Mouse (Mus musculus) left cerebral cortex, postnatal 10 days (tissue): ENCODE data around the gene Ggps1. TPM values are rescaled to one million over a fixed set of nuclear protein-coding genes. Genes with fewer than 3 reads are reported as not detected.

Experiments
- DNase-seq, 2 experiments: peaks; one replicate each; pipeline ENCODE4 v3.0.0; 2021 to 2022; ENCODE audit warnings: low spot score in 2 of 2, mixed read lengths in 1 of 2; ENCODE audit errors: extremely low spot score in 1 of 2
- intact Hi-C: fragments of 180-260 bp; cut with DNase I; formaldehyde crosslinking; loops from one replicate; pipeline ENCODE4 v1.15.1; 2025
- total RNA-seq, 2 experiments: library from RNA; stranded (reverse); gene quantifications; 2 replicates each; pipeline ENCODE4 v1.2.3; 2021

The Ggps1 gene
- 10 to 100 TPM; 55.6 to 65.0 TPM for total RNA-seq

GRCm38 (mm10) chr13:14063013-14063941 is at the start of gene Ggps1, which contains the start of gene Arid4b:
Gene Ggps1, minus strand, starts transcription at chr13:14063488.
Gene Arid4b, plus strand, starts transcription at chr13:14063232.
- DNase-seq: peak; percentile 97 to 98
- intact Hi-C loops: loop anchor here (10.0 kb wide), 1 partner anchor 552 kb away; the partner anchor contains the start of genes Mrpl32 and Psma2

- DNase-seq: no peak
- intact Hi-C loops: no loop called here
Observed at GRCm38 (mm10) chr13:14111146-14111545, 47.9 kb upstream of the Ggps1 start.

GRCm38 (mm10) chr13:14110154-14110873 is 47.0 kb upstream of the Ggps1 start:
- intact Hi-C loops: no loop called here
- no peak for DNase-seq

- intact Hi-C loops: no loop called here
- no peak for DNase-seq
Observed at GRCm38 (mm10) chr13:14103026-14103425, 39.7 kb upstream of the Ggps1 start.

- no peak for DNase-seq
- intact Hi-C loops: no loop called here
Observed at GRCm38 (mm10) chr13:14088669-14089068, 25.4 kb upstream of the Ggps1 start.

GRCm38 (mm10) chr13:14075326-14075725 is 12.0 kb upstream of the Ggps1 start:
- intact Hi-C loops: no loop called here
- no peak for DNase-seq

- DNase-seq: no peak
- intact Hi-C loops: no loop called here
Observed at GRCm38 (mm10) chr13:14074371-14074770, 11.1 kb upstream of the Ggps1 start.

- DNase-seq: no peak
- intact Hi-C loops: loop anchor here (10.0 kb wide), 1 partner anchor 546 kb away; the partner anchor contains the start of genes Mrpl32 and Psma2
Observed at GRCm38 (mm10) chr13:14069291-14069690, 6.0 kb upstream of the Ggps1 start.

GRCm38 (mm10) chr13:14068035-14068434 is 4.7 kb upstream of the Ggps1 start:
- intact Hi-C loops: loop anchor here (10.0 kb wide), 1 partner anchor 547 kb away; the partner anchor contains the start of genes Mrpl32 and Psma2
- DNase-seq: no peak

GRCm38 (mm10) chr13:14065701-14066100 is 2.4 kb upstream of the Ggps1 start:
- intact Hi-C loops: loop anchor here (10.0 kb wide), 1 partner anchor 549 kb away; the partner anchor contains the start of genes Mrpl32 and Psma2
- no peak for DNase-seq

GRCm38 (mm10) chr13:14065028-14065380 is 1.7 kb upstream of the Ggps1 start:
- intact Hi-C loops: loop anchor here (10.0 kb wide), 1 partner anchor 550 kb away; the partner anchor contains the start of genes Mrpl32 and Psma2

GRCm38 (mm10) chr13:14064341-14065027 is 1.2 kb upstream of the Ggps1 start:
- intact Hi-C loops: loop anchor here (10.0 kb wide), 1 partner anchor 550 kb away; the partner anchor contains the start of genes Mrpl32 and Psma2
- DNase-seq: peak; percentile 11 to 63

More at GRCm38 (mm10) chr13:14065028-14065380, 1.7 kb upstream of the Ggps1 start:
- no peak for DNase-seq

- intact Hi-C loops: loop anchor here (10.0 kb wide), 1 partner anchor 551 kb away; the partner anchor contains the start of genes Mrpl32 and Psma2
- no peak for DNase-seq
Observed at GRCm38 (mm10) chr13:14063942-14064271, 619 bp upstream of the Ggps1 start.

GRCm38 (mm10) chr13:14062209-14063012 is 877 bp downstream of the Ggps1 start:
- intact Hi-C loops: loop anchor here (10.0 kb wide), 1 partner anchor 552 kb away; the partner anchor contains the start of genes Mrpl32 and Psma2
- DNase-seq: no peak

GRCm38 (mm10) chr13:14059582-14059981 is 3.7 kb downstream of the Ggps1 start:
- intact Hi-C loops: loop anchor here (10.0 kb wide), 1 partner anchor 55 kb away; no protein-coding TSS in a partner anchor
- DNase-seq: no peak

- intact Hi-C loops: loop anchor here (10.0 kb wide), 1 partner anchor 52 kb away; no protein-coding TSS in a partner anchor
- no peak for DNase-seq
Observed at GRCm38 (mm10) chr13:14056801-14057200, 6.5 kb downstream of the Ggps1 start.

GRCm38 (mm10) chr13:14049878-14050277 is 13.4 kb downstream of the Ggps1 start:
- no peak for DNase-seq
- intact Hi-C loops: loop anchor here (10.0 kb wide), 1 partner anchor 45 kb away; no protein-coding TSS in a partner anchor

- intact Hi-C loops: no loop called here
- DNase-seq: no peak
Observed at GRCm38 (mm10) chr13:14044521-14044920, 18.8 kb downstream of the Ggps1 start.
